Comparison of ENCODE assay signal across 10 mouse cellular contexts in the genomic region with DNA sequence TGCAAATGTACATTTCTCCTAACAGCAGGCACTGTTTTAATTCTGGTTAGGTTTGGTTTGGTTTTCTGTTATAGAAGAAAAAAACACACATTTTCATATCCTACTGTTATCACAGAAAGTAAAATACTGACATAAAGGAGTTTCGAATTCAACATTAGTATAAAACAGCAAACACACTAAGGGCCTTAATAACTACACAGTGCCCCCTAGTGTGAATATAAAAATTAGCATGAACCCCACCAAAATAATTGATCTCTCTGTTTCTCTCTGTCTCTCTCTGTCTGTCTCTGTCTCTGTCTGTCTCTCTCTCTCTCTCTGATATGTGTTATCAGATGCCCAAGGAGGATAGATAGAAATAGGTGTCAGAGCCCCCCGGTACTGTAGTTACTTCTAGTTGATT. TPM values are rescaled to one million over a fixed set of nuclear protein-coding genes. Genes with fewer than 3 reads are reported as not detected.
A peak's percentile ranks its signal among the peaks of the same experiment; 100 is the strongest.
DNase-seq lines count a peak whose midpoint lies in the region; ATAC-seq and TF ChIP-seq lines count a peak whose summit lies in the region.
"Had no signal": no experiment of that assay in that cellular context is flagged by ENCODE, and none has a peak within 500 bp of the region (broad histone marks: within the 10 kb centered on the region; RNA-seq: fewer than 3 reads in every experiment).

No protein-coding gene starts in this region.

- no peak for ATAC-seq in intestine, postnatal 0 days
- no peak for ATAC-seq in intestine, embryonic 16.5 days
- ATAC-seq in embryonic facial prominence, embryonic 15.5 days (ENCODE audit: insufficient number of reproducible peaks, low FRiP score, low TSS enrichment, low read depth) = no peak
- ATAC-seq in granulocyte monocyte progenitor cell, adult 5-6 weeks (replicated peaks; ENCODE audit: poor library complexity, severe bottlenecking) = no peak

- WGBS in intestine, postnatal 0 days = 26% methylated on average over 2 of the region's 2 CpGs
- 39% methylated on average over 2 of the region's 2 CpGs for WGBS in intestine, embryonic 16.5 days
- WGBS in embryonic facial prominence, embryonic 15.5 days = 50% methylated on average over 2 of the region's 2 CpGs

- H3K27ac ChIP-seq in intestine, postnatal 0 days (ENCODE audit: low read depth, low read length) = no peak overlapping the region
- H3K27ac ChIP-seq in intestine, embryonic 16.5 days (ENCODE audit: low read length) = no peak overlapping the region
- 0 out of 2 replicates have a peak overlapping the region, but pooled peaks have one; percentile 78 for H3K27ac ChIP-seq in embryonic facial prominence, embryonic 15.5 days (replicated peaks)
- H3K27ac ChIP-seq: neural tube, embryonic 12.5 days had no signal

- H3K9me3 ChIP-seq in intestine, postnatal 0 days (ENCODE audit: control insufficient read depth) = no peaks in the 10 kb centered on the region
- no peaks in the 10 kb centered on the region for H3K9me3 ChIP-seq in intestine, embryonic 16.5 days (ENCODE audit: control insufficient read depth, low read length)
- H3K9me3 ChIP-seq in embryonic facial prominence, embryonic 15.5 days (replicated peaks) = no peaks in the 10 kb centered on the region
- H3K9me3 ChIP-seq: neural tube, embryonic 12.5 days had no signal

- no peak overlapping the region for H3K4me3 ChIP-seq in intestine, postnatal 0 days (ENCODE audit: low read depth, low read length)
- no peak overlapping the region for H3K4me3 ChIP-seq in intestine, embryonic 16.5 days (ENCODE audit: low read length)
- peak overlapping the region; percentile 23; the same call in 1 of the 2 replicates for H3K4me3 ChIP-seq in embryonic facial prominence, embryonic 15.5 days (replicated peaks)
- H3K4me3 ChIP-seq: neural tube, embryonic 12.5 days had no signal

- H3K36me3 ChIP-seq in intestine, postnatal 0 days (ENCODE audit: control insufficient read depth, insufficient read depth) = no peaks in the 10 kb centered on the region
- H3K36me3 ChIP-seq in intestine, embryonic 16.5 days (ENCODE audit: control insufficient read depth, insufficient read depth, low read length) = no peaks in the 10 kb centered on the region
- no peaks in the 10 kb centered on the region for H3K36me3 ChIP-seq in embryonic facial prominence, embryonic 15.5 days
- H3K36me3 ChIP-seq: neural tube, embryonic 12.5 days had no signal

- H3K9ac ChIP-seq in intestine, postnatal 0 days (ENCODE audit: low read depth, low read length) = no peak overlapping the region
- H3K9ac ChIP-seq in intestine, embryonic 16.5 days (ENCODE audit: low read depth, low read length) = no peak overlapping the region
- no peak overlapping the region for H3K9ac ChIP-seq in embryonic facial prominence, embryonic 15.5 days
- H3K9ac ChIP-seq: neural tube, embryonic 12.5 days had no signal

- peak overlapping the region; percentile 7; the same call in 1 of the 2 replicates for H3K4me2 ChIP-seq in intestine, postnatal 0 days (replicated peaks; ENCODE audit: low read depth)
- H3K4me2 ChIP-seq in intestine, embryonic 16.5 days (ENCODE audit: low read depth, low read length) = no peak overlapping the region
- H3K4me2 ChIP-seq in embryonic facial prominence, embryonic 15.5 days (replicated peaks) = peak overlapping the region; percentile 43
- H3K4me2 ChIP-seq: neural tube, embryonic 12.5 days had no signal

- H3K4me1 ChIP-seq in intestine, postnatal 0 days (replicated peaks; ENCODE audit: control insufficient read depth, insufficient read depth, low read length) = no peaks in the 10 kb centered on the region
- H3K4me1 ChIP-seq in intestine, embryonic 16.5 days (ENCODE audit: control insufficient read depth, insufficient read depth, low read length) = no peaks in the 10 kb centered on the region
- peaks cover 4% of the 10 kb centered on the region; the same call in 1 of the 2 replicates for H3K4me1 ChIP-seq in embryonic facial prominence, embryonic 15.5 days
- H3K4me1 ChIP-seq: neural tube, embryonic 12.5 days had no signal

- peak; percentile 4 for DNase-seq in thymus, postnatal 0 days (ENCODE audit: low spot score)
- DNase-seq in thymus, postnatal 4 days = no peak
- no peak for DNase-seq in cerebellum, postnatal 36 days
- DNase-seq: cerebellum, adult 2 months had no signal

- no peaks in the 10 kb centered on the region for H3K27me3 ChIP-seq in intestine, postnatal 0 days (replicated peaks; ENCODE audit: control insufficient read depth, insufficient read depth, low read length)
- H3K27me3 ChIP-seq in intestine, embryonic 16.5 days (replicated peaks; ENCODE audit: control insufficient read depth, insufficient read depth, low read length) = no peaks in the 10 kb centered on the region
- no peaks in the 10 kb centered on the region for H3K27me3 ChIP-seq in embryonic facial prominence, embryonic 15.5 days
- H3K27me3 ChIP-seq: neural tube, embryonic 12.5 days had no signal

- TF ChIP-seq CTCF in intestine, postnatal 0 days (IDR thresholded peaks at IDR 0.05; ENCODE audit: low read depth) = peak; percentile 78

RNA-seq across cellular contexts. Expression of a gene that starts 38.0 kb away (rescaled TPM):
- 0.03 TPM in 1 of 2 replicates, not detected in the other for polyA plus RNA-seq in intestine, postnatal 0 days (2015; fragmentation: Nextera tagmentation; extraction: Ambion mirVana)
- polyA plus RNA-seq in intestine, embryonic 16.5 days (2015; fragmentation: Nextera tagmentation; extraction: Ambion mirVana) = not detected in 2 replicates
- polyA plus RNA-seq in thymus, postnatal 0 days (2015; fragmentation: Nextera tagmentation; extraction: Ambion mirVana) = 0.04 TPM in 1 of 2 replicates, not detected in the other
- polyA plus RNA-seq in embryonic facial prominence, embryonic 15.5 days (2015; fragmentation: Nextera tagmentation; extraction: Ambion mirVana) = 0.12 TPM in 1 of 2 replicates, not detected in the other
- total RNA-seq in granulocyte monocyte progenitor cell, adult 5-6 weeks (2014; fragmentation: Nextera tagmentation) = 5.2 TPM in 1 of 2 replicates, not detected in the other
- total RNA-seq in granulocyte monocyte progenitor cell, adult 5-6 weeks (2017) = 0.17 and 0.26 TPM in 2 replicates
- polyA plus RNA-seq: neural tube, embryonic 12.5 days; spleen, adult 2 months had no signal
